Mouse (Mus musculus) erythroblast, embryonic 14.5 days (primary cell): ENCODE measurements around the gene Dnm3. TPM values are rescaled to one million over a fixed set of nuclear protein-coding genes. Genes with fewer than 3 reads are reported as not detected.

ENCODE experiments used
- H3K27me3 ChIP-seq: 2 replicates; pipeline ENCODE4 v1.6.1; 2012; ENCODE audit warnings: inconsistent platforms; ENCODE audit not compliant: control insufficient read depth
- H3K36me3 ChIP-seq: 2 replicates; pipeline ENCODE4 v1.6.1; 2012; ENCODE audit warnings: mild to moderate bottlenecking, inconsistent platforms; ENCODE audit not compliant: control insufficient read depth
- H3K4me1 ChIP-seq: 2 replicates; pipeline ENCODE4 v1.6.1; 2012; ENCODE audit warnings: inconsistent platforms; ENCODE audit not compliant: control insufficient read depth
- H3K4me3 ChIP-seq: replicated peaks from 2 replicates; pipeline ENCODE3; 2012; ENCODE audit warnings: moderate library complexity, mild to moderate bottlenecking, inconsistent platforms
- H3K9me3 ChIP-seq: 2 replicates; pipeline ENCODE4 v1.6.1; 2012; ENCODE audit warnings: low read length, inconsistent platforms, mixed read lengths; ENCODE audit not compliant: control insufficient read depth
- GATA1 ChIP-seq: IDR thresholded peaks from 2 replicates; pipeline ENCODE4 v1.6.1; 2012; ENCODE audit warnings: low read length, inconsistent platforms, mixed read lengths
- TAL1 ChIP-seq: IDR thresholded peaks from 3 replicates; pipeline ENCODE4 v1.6.1; 2012; ENCODE audit warnings: low read length, inconsistent platforms, mixed read lengths
- polyA plus RNA-seq: library from polyadenylated mRNA; stranded (reverse); fragments of >175 nt; gene quantifications from 2 replicates; pipeline ENCODE4 v1.2.3, GENCODE M21; 2012

Dnm3 gene
- polyA plus RNA-seq, 1 experiment = 0.01 TPM

GRCm38 (mm10) chr1:162323142-162323541 lies 154.7 kb downstream of the Dnm3 start:
- Histone ChIP-seq H3K36me3 (no peaks in the 10 kb centered on the region), H3K27me3 (no peaks in the 10 kb centered on the region), H3K4me1 (no peaks in the 10 kb centered on the region), H3K9me3 (no peaks in the 10 kb centered on the region), H3K4me3 (no peak overlapping the region)
- TF ChIP-seq TAL1 = no peak
- no peak for TF ChIP-seq GATA1

GRCm38 (mm10) chr1:162313451-162314276 lies 164.2 kb downstream of the Dnm3 start:
- Histone ChIP-seq H3K36me3 (no peaks in the 10 kb centered on the region), H3K27me3 (no peaks in the 10 kb centered on the region), H3K4me1 (no peaks in the 10 kb centered on the region), H3K9me3 (no peaks in the 10 kb centered on the region), H3K4me3 (no peak overlapping the region)
- no peak for TF ChIP-seq TAL1
- no peak for TF ChIP-seq GATA1

DNA sequence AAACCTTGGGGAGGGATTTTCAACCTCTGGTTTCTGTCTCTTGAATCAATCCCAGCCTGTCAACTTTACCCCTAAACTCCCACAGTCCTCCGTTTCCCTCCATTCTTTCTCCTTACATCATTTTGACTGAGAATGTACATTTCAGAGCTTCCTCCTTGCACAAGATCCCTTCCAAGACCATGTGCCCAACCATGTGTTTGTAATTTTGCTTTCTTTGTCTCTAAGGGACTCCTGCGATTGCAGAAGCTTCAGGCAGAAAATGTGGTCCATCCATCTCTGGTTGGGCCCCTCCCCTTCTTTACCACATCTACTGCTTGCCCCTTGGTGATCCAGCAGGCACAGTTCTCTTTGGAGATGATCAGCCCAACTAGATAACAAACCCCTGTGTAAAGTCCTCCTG lies 165.2 kb downstream of the Dnm3 start:
- TF ChIP-seq GATA1 = no peak
- Histone ChIP-seq H3K27me3 (no peaks in the 10 kb centered on the region), H3K4me3 (no peak overlapping the region), H3K36me3 (no peaks in the 10 kb centered on the region), H3K4me1 (no peaks in the 10 kb centered on the region), H3K9me3 (no peaks in the 10 kb centered on the region)

- TF ChIP-seq GATA1 (no peak), TAL1 (no peak)
- no peaks in the 10 kb centered on the region for H3K27me3 ChIP-seq
- H3K4me1 ChIP-seq = no peaks in the 10 kb centered on the region
- no peaks in the 10 kb centered on the region for H3K36me3 ChIP-seq
- no peaks in the 10 kb centered on the region for H3K9me3 ChIP-seq
- H3K4me3 ChIP-seq = no peak overlapping the region
These were observed 165.7 kb downstream of the Dnm3 start for GRCm38 (mm10) chr1:162312152-162312551.

GRCm38 (mm10) chr1:162305247-162305646 lies 172.6 kb downstream of the Dnm3 start:
- Histone ChIP-seq H3K36me3 (no peaks in the 10 kb centered on the region), H3K4me3 (no peak overlapping the region), H3K27me3 (no peaks in the 10 kb centered on the region), H3K9me3 (no peaks in the 10 kb centered on the region), H3K4me1 (no peaks in the 10 kb centered on the region)
- TF ChIP-seq GATA1 = no peak
- no peak for TF ChIP-seq TAL1

DNA sequence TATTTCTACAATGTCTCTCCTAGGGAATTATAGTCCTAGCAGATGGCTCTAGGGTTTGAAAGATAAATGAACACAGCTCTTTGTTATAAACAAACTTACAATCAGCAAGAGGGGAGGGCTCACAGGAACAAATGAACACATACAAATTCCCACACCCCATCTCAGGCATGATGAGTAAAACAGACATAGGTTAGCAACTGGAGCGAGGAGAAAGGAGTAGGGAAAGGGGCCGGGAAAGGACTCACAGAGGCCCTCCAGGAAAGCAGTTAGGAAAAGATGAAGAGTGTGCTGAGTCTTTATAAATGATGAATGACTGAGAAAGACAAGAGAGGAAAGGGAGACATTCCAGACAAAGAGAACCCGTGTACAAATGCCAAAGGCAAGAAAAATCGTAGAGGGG lies 175.4 kb downstream of the Dnm3 start:
- H3K4me3 ChIP-seq = no peak overlapping the region
- no peaks in the 10 kb centered on the region for H3K27me3 ChIP-seq
- H3K4me1 ChIP-seq = no peaks in the 10 kb centered on the region
- TF ChIP-seq GATA1 (no peak), TAL1 (no peak)
- H3K9me3 ChIP-seq = no peaks in the 10 kb centered on the region
- H3K36me3 ChIP-seq = no peaks in the 10 kb centered on the region

GRCm38 (mm10) chr1:162299558-162300319 lies 178.1 kb downstream of the Dnm3 start:
- TF ChIP-seq GATA1 = no peak
- no peak for TF ChIP-seq TAL1
- no peaks in the 10 kb centered on the region for H3K27me3 ChIP-seq
- no peak overlapping the region for H3K4me3 ChIP-seq
- no peaks in the 10 kb centered on the region for H3K9me3 ChIP-seq
- H3K36me3 ChIP-seq = no peaks in the 10 kb centered on the region
- no peaks in the 10 kb centered on the region for H3K4me1 ChIP-seq

DNA sequence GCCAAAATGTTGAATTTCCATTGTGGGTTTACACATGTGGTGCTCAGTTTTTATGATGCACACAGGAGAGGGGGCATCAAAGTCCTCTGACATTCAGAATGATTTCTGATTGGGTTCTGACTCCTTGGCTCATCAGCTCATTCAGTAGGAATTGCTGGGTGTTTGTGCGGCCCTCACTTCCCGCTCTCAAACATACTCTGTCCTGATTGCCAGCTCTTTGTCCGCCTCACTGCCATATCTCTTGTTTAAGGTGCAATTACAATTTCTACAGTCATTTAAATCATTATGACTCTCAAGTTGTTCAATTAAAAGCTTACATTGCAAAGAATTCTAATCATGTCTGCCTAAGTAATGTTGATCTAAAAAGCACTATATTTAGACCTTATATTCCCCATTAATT lies 179.3 kb downstream of the Dnm3 start:
- no peaks in the 10 kb centered on the region for H3K4me1 ChIP-seq
- no peak overlapping the region for H3K4me3 ChIP-seq
- TF ChIP-seq GATA1 (no peak), TAL1 (no peak)
- H3K36me3 ChIP-seq = no peaks in the 10 kb centered on the region
- no peaks in the 10 kb centered on the region for H3K27me3 ChIP-seq
- H3K9me3 ChIP-seq = no peaks in the 10 kb centered on the region

DNA sequence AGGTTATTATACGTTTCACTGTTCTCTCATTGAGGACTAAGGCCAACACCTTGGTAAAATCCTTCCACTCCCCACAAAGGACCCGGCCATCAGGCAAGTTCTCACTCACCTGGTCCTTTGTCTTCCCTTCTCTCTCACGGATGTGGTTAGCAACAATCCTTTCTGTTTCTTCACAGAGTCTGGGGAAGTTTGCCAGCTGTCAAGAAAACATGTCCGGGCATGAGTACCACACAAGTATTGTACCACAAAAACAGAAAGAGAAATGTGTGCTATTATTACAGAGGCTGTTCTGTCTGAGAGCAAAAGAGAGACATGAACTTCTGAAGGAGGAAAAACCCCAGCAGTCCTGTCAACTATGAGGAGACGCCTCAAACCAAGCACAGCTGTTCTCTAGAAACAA lies 182.4 kb downstream of the Dnm3 start:
- TF ChIP-seq GATA1 = no peak
- no peak for TF ChIP-seq TAL1
- Histone ChIP-seq H3K36me3 (no peaks in the 10 kb centered on the region), H3K4me3 (no peak overlapping the region), H3K9me3 (no peaks in the 10 kb centered on the region), H3K4me1 (no peaks in the 10 kb centered on the region), H3K27me3 (no peaks in the 10 kb centered on the region)

DNA sequence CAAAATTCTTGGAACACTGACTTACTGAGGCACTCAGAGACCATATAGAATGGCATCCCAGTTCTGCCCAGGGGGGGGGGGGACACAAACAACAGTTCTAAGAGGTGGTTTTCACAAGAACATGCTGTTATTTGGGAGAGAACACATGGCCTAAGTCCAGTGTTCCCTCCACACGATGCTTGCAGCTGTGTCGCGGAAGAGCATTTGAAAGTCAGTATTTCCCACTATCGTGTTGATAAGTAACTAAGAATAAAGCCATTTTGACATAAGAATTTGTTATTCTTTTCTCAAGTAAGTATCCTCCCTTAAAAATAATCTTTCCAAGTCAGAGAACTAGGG lies 183.3 kb downstream of the Dnm3 start:
- Histone ChIP-seq H3K9me3 (no peaks in the 10 kb centered on the region), H3K27me3 (no peaks in the 10 kb centered on the region), H3K4me3 (no peak overlapping the region), H3K36me3 (no peaks in the 10 kb centered on the region), H3K4me1 (no peaks in the 10 kb centered on the region)
- no peak for TF ChIP-seq TAL1
- no peak for TF ChIP-seq GATA1
